Mouse (Mus musculus): ENCODE measurements at regions not wholly inside any gene's neighbourhood (a gene's known extent, or its start where the extent isn't known, plus 50 kb on each side); places are given as distances from the start of the nearest gene placed in this dataset.

- Histone ChIP-seq H3K4me2 (no peak overlapping the region), H3K9ac (no peak overlapping the region), H3K9me3 (no peaks in the 10 kb centered on the region), H3K4me1 (replicated peaks) (0 out of 2 replicates have a peak, but pooled peaks cover 3% of the 10 kb centered on the region), H3K27ac (replicated peaks) (no peak overlapping the region), H3K36me3 (no peaks in the 10 kb centered on the region), H3K4me3 (no peak overlapping the region), H3K27me3 (peaks cover 7% of the 10 kb centered on the region; the same call in 1 of the 2 replicates)
- WGBS: 43% methylated on average over 15 of the region's 15 CpGs
- ATAC-seq (ENCODE audit: low read depth): no peak
Measured at GRCm38 (mm10) chr5:148641652-148642395, 89.2 kb upstream of the Ubl3 start.

DNA sequence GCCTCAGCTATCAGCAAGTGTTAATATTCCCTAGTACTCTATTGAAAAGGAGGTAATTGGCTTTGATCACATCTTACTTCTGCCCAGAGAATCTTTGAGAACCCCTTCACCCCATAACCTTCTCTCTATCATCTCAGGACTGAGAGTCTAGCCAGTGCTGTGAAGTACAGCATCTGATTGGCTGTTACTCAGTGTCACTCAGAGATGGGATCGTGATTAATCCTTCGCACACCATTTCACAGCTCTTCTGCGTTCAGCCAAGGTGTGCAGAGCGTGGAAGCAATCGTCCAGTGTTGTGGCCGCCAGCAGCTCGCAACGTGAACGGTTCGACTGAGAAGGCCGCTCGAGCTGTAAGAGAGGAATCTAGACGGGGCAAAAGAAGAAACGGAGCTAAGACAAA is 87.9 kb upstream of the Ubl3 start:
- Histone ChIP-seq H3K4me1 (replicated peaks) (0 out of 2 replicates have a peak, but pooled peaks cover 2% of the 10 kb centered on the region), H3K27me3 (peaks cover 7% of the 10 kb centered on the region; the same call in 1 of the 2 replicates), H3K4me3 (no peak overlapping the region), H3K27ac (replicated peaks) (no peak overlapping the region), H3K4me2 (no peak overlapping the region), H3K36me3 (no peaks in the 10 kb centered on the region), H3K9ac (no peak overlapping the region), H3K9me3 (no peaks in the 10 kb centered on the region)
- no peak for ATAC-seq (ENCODE audit: low read depth)
- WGBS: 47% methylated on average over 13 of the region's 14 CpGs

- H3K4me3 ChIP-seq: no peak overlapping the region
- ATAC-seq (ENCODE audit: low read depth): no peak
- H3K4me1 ChIP-seq (replicated peaks): peaks cover 13% of the 10 kb centered on the region; the same call in 1 of the 2 replicates
- no peak overlapping the region for H3K9ac ChIP-seq
- 81% methylated on average over 11 of the region's 11 CpGs for WGBS
- no peaks in the 10 kb centered on the region for H3K27me3 ChIP-seq
- no peaks in the 10 kb centered on the region for H3K36me3 ChIP-seq
- H3K9me3 ChIP-seq: no peaks in the 10 kb centered on the region
- H3K4me2 ChIP-seq: no peak overlapping the region
- H3K27ac ChIP-seq (replicated peaks): no peak overlapping the region; the same call in 1 of the 2 replicates
Measured at GRCm38 (mm10) chr5:148634919-148635356, 82.3 kb upstream of the Ubl3 start.

GRCm38 (mm10) chr5:148633999-148634398 is 81.4 kb upstream of the Ubl3 start:
- H3K4me1 ChIP-seq (replicated peaks): peaks cover 13% of the 10 kb centered on the region; the same call in 1 of the 2 replicates
- ATAC-seq (ENCODE audit: low read depth): peak; percentile 40; the same call in 1 of the 2 replicates
- no peaks in the 10 kb centered on the region for H3K9me3 ChIP-seq
- no peak overlapping the region for H3K4me3 ChIP-seq
- peak overlapping the region; percentile 46 for H3K27ac ChIP-seq (replicated peaks)
- no peaks in the 10 kb centered on the region for H3K27me3 ChIP-seq
- no peak overlapping the region for H3K9ac ChIP-seq
- no peaks in the 10 kb centered on the region for H3K36me3 ChIP-seq
- no peak overlapping the region for H3K4me2 ChIP-seq
- WGBS: 62% methylated on average over 5 of the region's 5 CpGs

- Histone ChIP-seq H3K9ac (no peak overlapping the region), H3K4me3 (no peak overlapping the region), H3K4me1 (replicated peaks) (peaks cover 13% of the 10 kb centered on the region; the same call in 1 of the 2 replicates), H3K4me2 (no peak overlapping the region), H3K36me3 (no peaks in the 10 kb centered on the region), H3K9me3 (no peaks in the 10 kb centered on the region), H3K27me3 (no peaks in the 10 kb centered on the region), H3K27ac (replicated peaks) (no peak overlapping the region)
- ATAC-seq (ENCODE audit: low read depth): no peak
- whole genome bisulfite sequencing: 92% methylated on average over 6 of the region's 6 CpGs
Measured at GRCm38 (mm10) chr5:148633331-148633730, 80.7 kb upstream of the Ubl3 start.

- 66% methylated on average over 11 of the region's 11 CpGs for WGBS
Measured at GRCm38 (mm10) chr5:148632516-148633170, 80.1 kb upstream of the Ubl3 start.

DNA sequence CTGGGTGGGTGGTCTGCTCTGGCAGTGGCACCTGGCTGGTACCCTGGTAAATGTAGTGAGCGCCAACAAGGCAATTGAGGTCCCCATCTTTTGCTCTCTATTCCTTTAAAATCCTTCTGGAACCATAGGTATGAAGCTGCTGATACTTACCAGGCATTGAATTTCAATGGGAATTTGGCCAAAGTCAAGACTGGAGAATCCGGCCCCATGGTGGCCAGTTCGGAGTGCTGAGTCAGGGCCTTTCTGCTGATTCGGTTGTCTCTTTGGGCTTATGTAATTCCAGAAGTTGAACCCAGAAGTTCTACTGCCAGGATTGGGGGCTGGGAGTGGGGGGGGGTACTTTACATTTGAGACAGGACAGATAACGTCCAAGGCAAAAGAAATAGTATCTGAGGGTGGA is 79.0 kb upstream of the Ubl3 start:
- no peak for ATAC-seq (ENCODE audit: low read depth)

More at GRCm38 (mm10) chr5:148632516-148633170, 80.1 kb upstream of the Ubl3 start:
- H3K9ac ChIP-seq: no peak overlapping the region
- H3K4me1 ChIP-seq (replicated peaks): peaks cover 13% of the 10 kb centered on the region; the same call in 1 of the 2 replicates
- no peak overlapping the region for H3K27ac ChIP-seq (replicated peaks)
- H3K27me3 ChIP-seq: no peaks in the 10 kb centered on the region
- H3K4me3 ChIP-seq: no peak overlapping the region
- ATAC-seq (ENCODE audit: low read depth): no peak
- no peaks in the 10 kb centered on the region for H3K36me3 ChIP-seq
- no peaks in the 10 kb centered on the region for H3K9me3 ChIP-seq
- no peak overlapping the region for H3K4me2 ChIP-seq

DNA sequence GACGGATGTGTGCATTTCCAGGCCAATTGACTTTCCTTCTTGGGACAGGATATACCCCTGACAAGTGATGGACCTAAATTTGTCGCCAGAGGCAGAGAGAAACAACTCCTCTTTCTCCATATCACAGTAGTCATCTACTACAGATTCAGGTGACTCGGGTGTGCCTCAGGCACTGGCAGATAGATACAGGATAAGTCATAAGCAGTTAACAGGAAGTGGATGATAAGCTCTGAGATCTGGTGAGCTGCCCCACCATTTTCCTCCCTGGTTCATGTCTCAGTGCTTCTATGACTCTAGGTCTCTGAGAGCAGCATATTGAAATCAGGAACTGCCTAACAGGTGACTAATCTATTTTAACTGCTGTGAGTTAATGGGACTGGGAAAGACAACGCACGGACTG is 73.4 kb upstream of the Ubl3 start:
- ATAC-seq (ENCODE audit: low read depth): no peak
- Histone ChIP-seq H3K36me3 (no peaks in the 10 kb centered on the region), H3K4me3 (no peak overlapping the region), H3K9ac (no peak overlapping the region), H3K4me1 (replicated peaks) (peaks cover 12% of the 10 kb centered on the region), H3K27me3 (no peaks in the 10 kb centered on the region), H3K9me3 (no peaks in the 10 kb centered on the region), H3K27ac (replicated peaks) (no peak overlapping the region), H3K4me2 (no peak overlapping the region)
- WGBS: 92% methylated on average over 5 of the region's 5 CpGs

More for the DNA sequence above, 79.0 kb upstream of the Ubl3 start:
- Histone ChIP-seq H3K9ac (no peak overlapping the region), H3K4me2 (no peak overlapping the region), H3K4me3 (no peak overlapping the region), H3K27ac (replicated peaks) (no peak overlapping the region), H3K36me3 (no peaks in the 10 kb centered on the region), H3K9me3 (no peaks in the 10 kb centered on the region), H3K27me3 (no peaks in the 10 kb centered on the region), H3K4me1 (replicated peaks) (peaks cover 13% of the 10 kb centered on the region; the same call in 1 of the 2 replicates)
- WGBS: 88% methylated on average over 5 of the region's 5 CpGs

DNA sequence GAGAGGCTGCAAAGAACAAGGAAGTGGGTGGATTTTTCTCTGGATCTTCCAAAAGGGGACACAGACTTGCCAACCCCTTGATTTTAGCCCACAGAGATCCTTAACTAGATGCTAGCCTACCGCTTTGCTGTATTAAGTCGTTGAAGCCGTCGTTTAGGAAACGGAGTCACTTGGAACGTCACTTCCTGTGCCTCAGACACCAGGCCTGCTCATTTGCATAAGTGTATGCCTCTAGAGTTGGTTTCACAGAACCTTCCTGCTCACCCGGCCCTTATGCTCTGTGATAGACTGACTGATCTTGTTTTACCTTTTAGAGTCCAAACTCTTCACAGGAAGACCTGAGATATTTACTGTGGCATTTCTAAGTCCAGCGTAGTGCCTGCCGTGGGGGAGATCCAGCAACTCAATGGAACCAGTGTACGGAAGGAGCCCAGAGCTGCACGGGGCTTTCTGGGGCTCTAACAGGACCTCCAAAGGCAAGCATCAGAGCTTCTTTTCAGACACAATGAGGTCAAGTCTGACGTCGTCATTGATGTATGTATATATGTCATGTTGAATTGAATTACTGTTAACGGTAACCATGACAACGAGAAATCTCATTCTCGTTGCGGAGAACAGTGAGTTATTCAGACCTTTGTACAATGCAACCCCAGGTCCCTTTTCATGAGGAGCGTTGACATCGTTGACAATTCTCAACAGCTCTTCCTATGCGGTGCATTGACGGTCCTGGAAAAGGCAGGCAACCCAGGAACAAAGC is 72.2 kb upstream of the Ubl3 start:
- Histone ChIP-seq H3K4me1 (replicated peaks) (peaks cover 12% of the 10 kb centered on the region), H3K9ac (no peak overlapping the region), H3K4me3 (no peak overlapping the region), H3K4me2 (no peak overlapping the region), H3K27ac (replicated peaks) (no peak overlapping the region; the same call in 1 of the 2 replicates), H3K27me3 (no peaks in the 10 kb centered on the region), H3K9me3 (no peaks in the 10 kb centered on the region), H3K36me3 (no peaks in the 10 kb centered on the region)
- 0 out of 2 replicates have a peak, but pooled peaks have one; percentile 50 for ATAC-seq (ENCODE audit: low read depth)
- 44% methylated on average over 21 of the region's 21 CpGs for WGBS

GRCm38 (mm10) chr5:148620895-148621786 is 68.6 kb upstream of the Ubl3 start:
- 56% methylated on average over 10 of the region's 10 CpGs for WGBS
- no peaks in the 10 kb centered on the region for H3K9me3 ChIP-seq
- H3K9ac ChIP-seq: no peak overlapping the region
- no peak overlapping the region for H3K27ac ChIP-seq (replicated peaks)
- H3K4me2 ChIP-seq: no peak overlapping the region
- no peaks in the 10 kb centered on the region for H3K27me3 ChIP-seq
- H3K36me3 ChIP-seq: no peaks in the 10 kb centered on the region
- peaks cover 18% of the 10 kb centered on the region for H3K4me1 ChIP-seq (replicated peaks)
- no peak overlapping the region for H3K4me3 ChIP-seq
- ATAC-seq (ENCODE audit: low read depth): no peak

- no peaks in the 10 kb centered on the region for H3K27me3 ChIP-seq
- WGBS: 84% methylated on average over 2 of the region's 2 CpGs
- no peaks in the 10 kb centered on the region for H3K36me3 ChIP-seq
- H3K27ac ChIP-seq (replicated peaks): no peak overlapping the region
- H3K9me3 ChIP-seq: no peaks in the 10 kb centered on the region
- no peak overlapping the region for H3K4me3 ChIP-seq
- ATAC-seq (ENCODE audit: low read depth): no peak
- H3K4me2 ChIP-seq: no peak overlapping the region
- H3K9ac ChIP-seq: no peak overlapping the region
- H3K4me1 ChIP-seq (replicated peaks): peaks cover 22% of the 10 kb centered on the region
Measured at GRCm38 (mm10) chr5:148619917-148620316, 67.3 kb upstream of the Ubl3 start.

All from neural tube, embryonic 13.5 days (tissue).